Mouse (Mus musculus) testis, postnatal 14 days (tissue): ENCODE measurements around the gene Chmp4b.

Experiments used
- DNase-seq: peaks from one replicate; pipeline ENCODE4 v3.0.0; 2021; ENCODE audit warnings: low spot score

Chmp4b gene

DNA sequence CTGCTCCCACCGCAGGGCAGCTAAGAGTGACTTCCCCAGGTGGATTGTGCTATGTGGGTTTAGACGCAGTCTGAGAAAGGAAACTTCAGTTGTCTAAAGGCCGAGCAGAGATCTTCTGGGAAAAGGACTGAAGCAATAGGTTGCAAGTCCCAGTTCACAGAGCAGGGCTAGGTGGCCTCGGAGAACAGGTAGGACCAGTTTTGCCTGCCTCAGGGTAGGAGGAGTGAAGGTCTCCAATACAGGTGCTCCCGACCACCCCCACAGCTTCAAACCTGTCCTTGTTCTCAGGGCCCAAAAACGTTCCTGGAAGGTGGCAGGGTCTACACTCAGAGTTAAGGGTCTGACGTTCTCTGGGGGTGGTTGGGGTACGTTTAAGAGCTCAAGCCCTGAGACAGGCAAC is at the start of gene Chmp4b:
Gene Chmp4b (plus strand): TSS at position 343 of the 400 bp plus-strand sequence.
- no peak for DNase-seq

DNA sequence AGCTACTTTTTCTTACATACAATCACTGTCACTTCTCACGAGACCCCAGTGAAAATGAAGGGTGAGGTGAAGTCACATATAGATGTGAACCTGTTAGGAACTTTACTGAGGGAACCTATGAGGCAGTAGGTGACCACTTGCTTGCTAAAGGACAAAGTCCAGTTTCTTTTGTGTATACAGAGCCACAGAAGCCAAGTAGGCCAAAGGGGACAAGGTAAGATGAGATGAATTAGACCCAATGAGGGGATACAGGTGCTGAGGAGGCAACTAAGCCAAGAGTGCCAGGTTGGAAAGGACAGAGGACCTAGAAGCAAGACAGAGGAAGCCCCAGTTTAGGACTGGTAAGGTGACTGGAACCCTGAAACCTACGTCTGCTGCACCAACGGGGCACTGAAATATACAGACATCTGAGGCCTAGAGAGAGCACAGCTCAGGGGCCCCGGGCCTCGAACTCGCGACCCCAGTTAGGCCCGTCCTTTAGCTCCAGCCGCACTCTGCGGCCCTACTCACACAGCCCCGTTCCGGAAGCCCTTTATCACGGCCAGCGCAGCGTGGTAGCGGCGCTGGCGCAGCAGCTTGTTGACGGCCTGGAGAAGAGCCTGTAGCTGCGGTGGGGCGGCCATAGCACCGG is 48.4 kb upstream of the Chmp4b start:
- no peak for DNase-seq

DNA sequence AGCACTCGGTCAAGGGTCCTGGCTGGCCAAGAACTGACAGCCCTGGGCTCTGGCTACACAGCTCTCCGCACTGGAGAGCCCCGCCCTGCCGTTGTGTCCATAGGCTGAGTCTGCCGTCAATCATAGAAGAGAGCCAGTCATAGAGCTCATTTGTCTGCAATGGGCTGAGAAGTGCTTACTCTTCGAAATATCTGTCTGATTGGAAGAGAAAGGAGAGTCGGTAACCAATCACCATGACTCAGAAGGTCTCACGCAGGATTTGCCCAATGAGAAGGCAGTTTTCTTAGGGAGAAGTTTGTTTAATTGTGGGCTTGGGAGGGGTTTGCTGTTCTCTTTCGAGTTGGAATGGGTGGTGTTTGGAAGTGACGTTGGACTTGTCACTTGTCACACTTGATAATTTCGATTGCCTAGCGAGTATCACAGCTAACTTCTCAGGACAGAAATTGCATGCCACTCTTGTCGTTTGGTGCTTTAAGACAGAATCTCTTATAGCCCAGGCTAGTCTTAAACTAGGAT is 47.8 kb upstream of the Chmp4b start, which contains the start of gene Pxmp4:
Gene Pxmp4 (minus strand): TSS at position 71 of the 516 bp plus-strand sequence.
- DNase-seq: peak; percentile 98

DNA sequence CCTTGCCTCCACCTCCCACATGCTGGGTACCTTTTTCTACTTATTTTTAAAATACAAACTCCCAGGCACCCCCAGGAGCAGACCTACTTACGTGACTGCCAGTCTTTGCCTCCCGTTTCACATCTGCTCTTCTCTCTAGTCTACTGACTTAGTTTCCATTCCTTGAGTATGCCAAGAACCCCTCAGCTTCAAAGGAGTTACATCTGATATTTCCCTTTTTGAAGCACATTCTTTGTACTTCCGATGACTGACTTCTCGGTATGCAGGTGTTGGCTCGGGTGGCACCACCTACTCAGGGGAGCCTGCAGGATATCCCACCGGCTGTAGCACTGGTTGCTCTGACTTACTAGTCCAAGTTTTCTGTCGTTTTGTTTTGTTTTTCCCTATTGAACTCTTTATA is 47.3 kb upstream of the Chmp4b start:
- no peak for DNase-seq

DNA sequence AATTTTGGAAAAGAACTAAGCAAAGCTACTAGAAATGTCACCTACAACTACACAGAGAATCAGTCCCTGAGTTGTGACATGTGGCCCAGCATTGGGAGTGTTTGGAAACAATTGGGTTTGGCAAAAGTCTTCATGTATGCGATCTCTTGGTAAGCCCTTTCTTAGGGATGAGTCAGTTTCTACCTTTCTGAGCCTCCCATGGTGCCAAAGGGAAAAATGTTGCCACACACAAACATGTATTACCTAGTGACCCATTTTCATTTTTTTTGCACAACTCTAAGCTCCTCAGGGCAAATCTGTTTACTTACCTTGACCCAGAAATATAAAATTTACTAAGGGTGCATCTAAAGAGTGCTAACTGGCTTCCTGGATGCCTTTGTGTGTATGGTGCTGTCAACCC is 44.5 kb upstream of the Chmp4b start:
- no peak for DNase-seq

DNA sequence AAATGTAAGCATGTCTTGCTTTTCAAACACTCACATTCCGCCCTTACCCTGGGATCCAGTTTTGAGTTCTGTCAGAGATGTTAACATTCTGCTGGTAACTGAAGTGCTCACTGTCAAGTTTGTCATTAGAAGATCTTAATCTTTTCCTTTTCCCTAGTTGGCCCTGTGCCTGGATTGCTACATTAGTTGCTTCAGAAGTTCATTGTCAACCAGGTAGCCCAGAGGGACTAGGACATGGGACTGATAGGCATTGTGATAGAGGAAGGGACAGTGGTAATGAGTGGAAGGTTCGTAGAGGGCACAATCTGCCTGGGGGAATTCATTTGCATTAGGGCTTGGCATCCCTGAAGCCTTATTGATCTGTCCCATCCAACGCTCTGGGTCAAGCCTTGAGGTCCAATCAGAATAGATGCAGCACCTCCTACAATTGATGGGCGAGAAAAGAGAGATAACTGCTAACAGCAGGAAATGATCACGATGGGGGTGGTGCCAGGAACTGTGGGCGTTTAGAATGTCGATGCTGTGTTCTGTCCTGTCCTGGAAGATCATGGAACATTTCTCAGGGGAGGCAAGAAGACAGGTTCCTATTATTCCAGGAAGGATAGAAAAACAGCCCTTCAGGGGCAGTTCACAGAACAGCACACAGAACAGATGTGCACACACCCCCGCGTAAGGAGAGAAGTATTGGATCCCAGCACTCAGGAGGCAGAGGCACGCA is 42.3 kb upstream of the Chmp4b start:
- no peak for DNase-seq

DNA sequence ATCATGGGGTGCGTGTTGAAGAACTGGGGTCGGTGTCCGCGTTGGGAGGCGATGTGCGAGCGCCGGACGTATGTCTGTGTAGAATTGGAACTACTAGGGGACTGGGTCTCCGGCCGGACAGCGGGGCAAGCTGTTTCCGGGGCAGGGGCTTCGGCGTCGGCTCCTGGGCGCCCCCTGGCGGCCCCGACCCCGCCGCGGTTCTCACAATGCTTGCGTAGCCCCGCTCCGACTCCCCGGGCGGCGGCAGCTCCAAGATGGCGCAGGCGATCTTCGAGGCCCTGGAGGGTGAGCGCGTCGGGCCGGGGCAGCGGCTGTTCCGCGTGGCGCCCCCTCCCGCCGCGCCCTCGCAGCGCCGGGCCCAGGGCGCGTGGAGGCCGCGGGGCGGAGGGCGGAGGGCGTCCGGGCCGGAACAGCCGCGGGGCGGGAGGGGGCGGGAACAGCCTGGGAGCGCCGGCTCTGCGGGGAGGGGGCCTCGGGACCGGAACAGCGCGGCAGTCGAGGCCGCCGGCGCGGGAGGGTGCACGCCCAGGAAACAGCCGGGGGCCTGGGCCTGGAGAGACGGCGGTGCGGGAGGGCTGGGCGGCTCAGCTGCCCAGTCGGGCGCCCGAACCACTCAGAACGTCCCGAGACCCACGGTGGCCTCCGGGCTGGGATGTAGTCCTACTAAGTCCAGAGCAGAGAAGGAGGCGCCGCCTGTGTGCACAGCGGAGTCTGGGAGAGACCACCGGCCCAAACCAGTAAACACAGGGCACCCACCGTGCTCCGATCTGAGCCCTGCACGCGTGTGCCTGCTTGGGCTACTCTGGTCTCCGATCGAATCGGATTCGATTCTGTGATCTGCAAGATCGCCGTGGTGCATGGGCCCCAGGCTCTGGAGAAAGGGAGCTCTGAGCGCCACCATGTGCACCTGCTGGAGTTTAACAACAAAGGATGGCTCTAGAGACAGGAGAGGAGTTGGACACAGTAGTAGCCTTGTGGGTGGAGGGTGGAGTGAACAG is 38.1 kb upstream of the Chmp4b start, which contains the start of the genes Zfp341 and 4930519P11Rik:
Gene Zfp341 (plus strand): TSS at position 180 of the 998 bp plus-strand sequence.
Gene 4930519P11Rik (minus strand): TSS at position 320 of the 998 bp plus-strand sequence.
- peak; percentile 92 for DNase-seq

DNA sequence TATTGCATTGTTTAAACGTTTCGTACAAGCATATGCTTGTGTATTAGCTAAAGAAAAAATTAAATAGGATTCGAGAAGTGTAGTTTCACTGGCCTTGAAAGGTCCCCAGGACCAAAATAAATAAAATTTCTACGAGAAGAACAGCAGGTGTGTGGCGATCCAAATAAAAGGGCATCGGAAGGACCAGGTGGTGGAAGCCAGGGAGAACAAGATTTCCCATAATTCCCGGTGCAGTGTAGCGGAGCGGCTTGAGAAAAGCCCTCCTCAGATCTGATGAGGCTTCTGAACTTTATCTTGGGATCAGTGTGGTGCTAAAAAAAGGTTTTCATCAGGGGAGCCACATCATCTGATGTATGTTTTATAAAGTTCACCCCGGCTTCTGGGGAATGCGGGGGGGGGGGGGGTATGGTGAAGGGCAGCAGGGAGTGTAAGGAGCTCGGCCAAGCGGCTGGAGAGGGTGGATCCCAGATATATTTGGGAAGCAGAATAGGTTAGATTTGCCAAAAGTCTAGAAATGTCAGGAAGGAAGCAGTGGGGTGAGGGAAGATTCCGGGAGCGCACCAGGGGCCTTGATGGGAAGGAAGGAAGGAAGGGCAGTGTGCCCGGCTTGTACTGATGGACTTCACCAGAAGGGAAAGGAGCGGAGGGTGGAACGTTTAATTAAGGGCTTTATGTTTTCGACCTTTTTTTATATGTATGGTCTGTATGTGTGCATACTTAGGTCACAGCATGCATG is 36.5 kb upstream of the Chmp4b start:
- DNase-seq: no peak

DNA sequence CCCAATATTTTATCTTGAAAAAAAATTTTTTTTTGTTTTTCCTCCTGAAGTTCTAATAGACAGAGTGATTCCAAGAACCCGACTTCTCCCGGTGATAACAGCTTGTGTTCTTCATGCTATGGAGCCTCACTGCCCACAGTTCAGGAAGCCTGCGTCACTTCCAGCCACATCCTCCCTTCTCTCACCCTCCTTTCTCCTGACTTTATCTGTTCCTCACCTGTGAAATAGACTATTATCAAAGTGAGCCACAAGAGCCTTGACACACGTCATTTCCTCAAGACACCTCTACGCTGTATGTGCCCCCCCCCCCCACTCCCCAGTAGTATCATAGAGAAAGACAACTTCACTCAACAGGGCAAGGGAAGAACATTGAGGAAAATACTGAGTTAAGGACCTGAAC is 35.8 kb upstream of the Chmp4b start:
- DNase-seq: no peak

DNA sequence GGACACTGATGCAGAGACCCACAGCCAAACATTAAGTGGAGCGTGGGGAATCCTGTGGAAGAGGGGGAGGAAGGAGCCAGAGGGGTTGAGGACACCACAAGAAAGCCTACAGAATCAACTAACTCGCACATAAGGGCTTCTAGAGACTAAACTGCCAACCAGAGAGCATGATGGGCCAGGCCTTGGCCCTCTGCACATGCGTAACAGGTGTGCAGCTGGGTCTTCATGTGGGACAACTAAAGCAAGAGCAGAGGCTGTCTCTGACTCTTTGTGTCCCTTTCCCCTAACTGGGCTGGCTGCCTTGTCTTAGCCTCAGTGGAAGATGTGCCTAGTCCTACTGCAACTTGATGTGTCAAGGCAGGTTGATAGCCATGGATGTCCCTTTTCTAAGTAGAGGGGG is 34.4 kb upstream of the Chmp4b start:
- no peak for DNase-seq

DNA sequence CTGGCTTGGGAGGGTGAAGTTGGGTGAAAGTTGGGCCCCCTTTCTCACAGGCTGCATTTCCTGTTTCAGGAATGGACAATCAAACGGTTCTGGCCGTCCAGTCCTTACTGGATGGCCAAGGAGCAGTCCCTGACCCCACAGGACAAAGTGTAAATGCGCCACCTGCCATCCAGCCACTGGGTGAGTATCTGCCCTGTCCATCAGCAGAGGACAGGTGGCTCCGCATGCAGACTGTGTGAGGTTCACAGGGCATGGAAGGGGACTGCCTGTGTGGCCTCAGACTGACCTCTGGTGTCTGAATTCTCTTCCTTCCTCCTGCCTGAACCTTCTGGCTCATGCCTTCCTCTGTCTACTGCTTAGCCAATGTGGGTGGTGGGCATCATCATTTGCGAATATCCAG is 29.8 kb upstream of the Chmp4b start:
- no peak for DNase-seq

DNA sequence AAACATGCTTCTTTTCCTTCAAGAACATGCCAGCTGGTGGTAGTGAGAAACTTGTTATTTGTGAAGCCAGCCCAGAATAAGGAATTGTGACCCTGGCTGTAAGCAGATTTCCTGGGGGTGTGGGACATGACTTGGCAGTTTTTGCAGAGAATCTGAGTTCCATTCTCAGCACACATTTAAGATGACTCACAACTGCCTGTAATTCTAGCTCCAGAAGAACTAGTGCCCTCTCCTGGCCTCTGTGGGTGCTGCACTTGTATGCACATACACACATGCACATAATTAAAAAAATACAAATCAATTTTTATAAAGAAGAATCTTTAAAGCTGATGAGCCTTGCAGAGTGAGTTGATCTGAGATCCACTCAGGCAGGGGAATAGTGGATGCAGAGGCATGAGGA is 27.4 kb upstream of the Chmp4b start:
- DNase-seq: no peak

DNA sequence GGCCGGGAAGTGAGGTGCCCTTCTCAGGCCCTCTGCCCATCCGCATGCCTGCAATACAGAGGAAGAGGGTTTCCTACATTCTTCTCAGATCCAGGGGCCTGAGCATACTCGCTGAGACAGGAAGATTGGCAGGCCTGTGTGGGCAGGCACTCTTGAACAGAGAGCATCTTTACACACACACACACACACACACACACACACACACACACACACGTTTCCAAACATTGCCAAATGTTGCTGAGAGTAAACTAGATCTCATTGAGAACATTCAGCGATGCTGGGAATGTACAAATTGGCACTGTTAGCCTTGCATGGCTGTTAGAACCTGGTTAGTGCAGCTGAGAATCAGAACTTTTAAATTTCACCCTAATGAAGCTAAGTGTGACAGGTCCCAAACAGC is 21.0 kb upstream of the Chmp4b start:
- no peak for DNase-seq

DNA sequence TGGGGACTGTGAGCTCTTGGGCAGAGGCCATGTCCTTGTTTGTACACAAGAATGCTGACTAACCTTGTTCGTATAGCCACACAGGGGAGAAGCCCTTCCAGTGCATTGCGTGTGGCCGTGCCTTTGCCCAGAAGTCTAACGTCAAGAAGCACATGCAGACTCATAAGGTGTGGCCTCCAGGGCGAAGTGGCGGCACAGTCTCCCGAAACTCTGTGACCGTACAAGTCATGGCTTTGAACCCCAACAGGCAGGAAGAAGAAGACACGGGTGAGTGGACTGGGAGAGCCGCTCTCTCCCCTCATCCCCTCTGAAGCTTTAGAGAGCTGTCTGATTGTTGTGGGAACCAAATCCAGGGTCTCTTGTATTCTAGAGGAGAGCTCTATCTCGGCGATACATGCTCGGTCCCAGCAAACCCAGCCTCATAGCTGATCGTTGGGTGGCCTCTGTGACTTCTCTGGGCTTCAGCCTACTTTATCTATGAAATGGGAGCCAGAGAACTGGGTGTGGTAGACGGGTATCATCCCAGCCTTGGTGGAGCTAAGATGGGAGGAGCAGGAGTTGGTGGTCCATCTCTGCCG is 19.2 kb upstream of the Chmp4b start:
- DNase-seq: no peak

DNA sequence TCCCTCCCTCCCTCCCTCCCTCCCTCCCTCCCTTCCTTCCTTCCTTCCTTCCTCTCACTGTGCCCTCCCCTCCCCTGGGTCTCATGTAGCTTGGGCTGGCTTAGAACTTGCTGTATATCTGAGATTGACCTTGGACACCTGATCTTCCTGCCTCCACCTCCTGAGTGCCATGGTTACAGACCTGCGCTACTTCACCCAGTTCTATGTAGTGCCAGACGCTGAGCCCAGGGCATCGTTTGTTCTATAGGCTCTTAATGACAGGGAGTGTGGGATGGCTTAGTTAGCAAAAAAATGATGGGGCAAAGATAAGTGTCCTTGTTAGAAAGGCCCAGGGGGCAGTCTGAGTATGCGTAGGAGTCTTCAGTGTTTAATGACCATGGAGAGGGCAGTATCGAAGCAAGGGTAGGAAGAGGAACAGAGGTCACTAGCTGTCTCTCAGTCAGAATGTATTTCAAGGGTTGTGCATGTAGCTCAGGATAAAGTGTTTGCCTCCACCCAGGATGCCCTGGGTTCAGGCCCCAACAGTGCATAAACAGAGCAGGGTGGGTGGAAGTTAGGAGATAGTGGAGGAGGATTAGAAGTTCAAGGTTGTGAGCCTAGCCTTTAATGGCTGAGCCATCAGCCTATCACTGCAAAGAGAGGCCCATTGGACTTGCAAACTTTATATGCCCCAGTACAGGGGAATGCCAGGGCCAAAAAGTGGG is 18.3 kb upstream of the Chmp4b start:
- DNase-seq: no peak

DNA sequence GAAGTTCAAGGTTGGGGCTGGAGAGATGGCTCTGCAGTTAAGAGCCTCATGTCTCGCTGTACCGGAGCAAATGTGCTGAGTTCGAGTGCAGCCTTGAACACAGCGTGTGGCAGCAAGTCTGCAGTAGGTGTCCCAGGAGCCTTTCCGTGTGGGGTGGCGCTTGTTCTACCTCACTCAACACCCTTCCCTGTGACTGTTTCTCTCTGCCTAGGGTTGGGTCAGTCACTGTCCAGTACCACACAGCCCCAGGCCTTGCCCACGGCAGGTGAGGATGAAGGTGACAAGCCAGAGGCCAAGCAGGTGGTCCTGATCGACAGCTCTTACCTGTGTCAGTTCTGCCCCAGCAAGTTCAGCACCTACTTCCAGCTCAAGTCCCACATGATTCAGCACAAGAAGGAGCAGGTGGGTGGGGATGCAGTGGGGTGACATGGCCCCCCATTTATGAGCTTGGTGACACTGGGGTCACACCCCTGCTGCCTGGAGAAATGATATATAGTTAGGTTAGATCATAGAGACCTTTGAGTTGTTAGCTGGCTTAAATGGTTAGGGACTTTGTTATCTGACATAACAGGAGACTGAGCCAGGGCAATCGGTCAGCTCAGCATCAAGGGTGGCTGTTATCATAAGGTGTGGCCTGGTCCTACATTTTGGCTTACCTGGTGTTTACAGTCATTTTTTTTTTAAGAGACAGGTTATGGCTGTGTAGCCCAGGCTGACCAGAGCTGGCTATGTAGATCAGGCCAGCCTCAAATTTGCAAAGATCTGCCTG is 17.4 kb upstream of the Chmp4b start:
- DNase-seq: no peak

DNA sequence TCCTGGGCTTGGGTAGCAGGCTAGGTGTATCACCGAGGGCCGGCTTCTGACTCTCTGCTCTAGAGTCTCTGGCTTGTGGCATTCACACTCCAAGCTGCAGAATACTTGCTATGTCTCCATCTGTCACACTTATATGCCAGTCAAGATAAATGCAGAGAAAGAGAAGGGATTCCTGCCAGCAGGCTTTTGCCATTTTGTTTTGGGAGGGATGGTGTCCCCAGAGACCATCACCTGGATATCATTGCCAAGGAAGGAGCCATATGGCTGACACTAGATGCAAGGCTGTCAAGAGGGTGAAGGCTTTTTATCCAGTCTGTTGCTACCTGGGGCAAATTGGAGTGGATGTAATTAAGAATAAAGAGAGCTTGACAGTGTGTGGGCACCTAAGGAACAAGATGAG is 15.7 kb upstream of the Chmp4b start:
- DNase-seq: no peak

DNA sequence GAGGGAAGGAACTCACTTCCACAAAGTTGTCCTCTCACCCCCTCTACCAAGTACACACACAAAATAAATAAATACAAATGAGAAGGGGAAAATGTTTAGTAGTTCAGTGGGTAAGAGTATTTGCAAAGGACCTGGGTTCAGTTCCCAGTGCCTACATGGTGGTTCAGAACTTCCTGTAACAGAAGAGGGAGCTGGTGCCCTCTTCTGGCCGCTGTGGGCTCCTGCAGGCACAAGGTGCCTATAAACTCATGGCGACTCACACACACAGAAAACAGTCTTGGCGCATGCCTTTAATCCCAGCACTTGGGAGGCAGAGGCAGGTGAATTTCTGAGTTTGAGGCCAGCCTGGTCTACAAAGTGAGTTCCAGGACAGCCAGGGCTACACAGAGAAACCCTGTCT is 13.0 kb upstream of the Chmp4b start:
- DNase-seq: no peak

DNA sequence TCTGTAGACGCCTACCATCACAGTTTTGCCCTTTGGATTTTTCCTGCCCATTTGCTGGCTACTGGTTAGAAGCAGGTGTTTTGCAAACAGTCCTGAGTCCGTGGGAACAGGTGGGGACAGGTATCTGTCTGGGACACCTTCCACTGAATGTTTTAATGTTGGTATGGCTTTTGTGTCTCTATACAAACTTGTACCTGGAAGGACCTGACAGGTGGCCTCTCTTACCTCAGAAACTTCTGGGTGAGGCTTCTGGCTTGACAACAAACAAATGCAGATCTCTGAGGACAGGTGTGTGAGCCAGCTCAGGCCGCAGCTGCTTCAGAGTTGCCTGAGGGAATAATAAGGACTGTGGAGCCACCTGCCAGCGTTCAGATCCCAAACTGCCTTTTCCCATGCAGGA is 12.4 kb upstream of the Chmp4b start:
- no peak for DNase-seq

DNA sequence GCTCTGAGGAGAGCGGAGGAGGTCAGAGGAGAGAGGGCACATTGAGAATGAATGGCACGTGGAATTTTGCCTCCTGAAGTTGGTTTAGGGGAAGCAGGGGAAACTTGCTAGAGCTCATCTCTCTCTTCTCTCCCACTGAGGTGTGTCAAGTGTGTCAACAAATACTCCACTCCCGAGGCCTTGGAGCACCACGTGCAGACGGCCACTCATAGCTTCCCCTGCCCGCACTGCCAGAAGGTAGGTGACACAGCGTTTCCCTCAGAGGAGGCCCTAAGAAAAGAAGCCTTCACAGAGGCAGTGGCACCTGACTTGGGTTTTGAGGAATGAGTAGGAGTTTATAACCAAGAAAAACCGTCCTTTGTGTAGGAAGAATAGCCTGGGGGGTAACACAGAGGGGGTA is 10.3 kb upstream of the Chmp4b start:
- DNase-seq: no peak
